Mouse (Mus musculus) small intestine, adult 2 months (tissue): ENCODE results near the gene Sh3tc1.

Experiments
- CTCF ChIP-seq: fragments of 200-500 bp; IDR thresholded peaks from 2 replicates; pipeline ENCODE4 v1.5.1; 2012; ENCODE audit warnings: low read depth, mild to moderate bottlenecking, control low read depth, inconsistent platforms, low read length, moderate library complexity, mixed read lengths; ENCODE audit not compliant: insufficient replicate concordance, insufficient read length; ENCODE audit errors: extremely low read depth
- POLR2A ChIP-seq: fragments of 200-500 bp; IDR thresholded peaks from 2 replicates; pipeline ENCODE4 v1.6.1; 2012; ENCODE audit warnings: low read depth, mild to moderate bottlenecking, control low read depth, inconsistent platforms, low read length, moderate library complexity

- TF ChIP-seq POLR2A (no peak), CTCF (no peak)
Measured at GRCm38 (mm10) chr5:35676964-35677363, 62.8 kb downstream of the Sh3tc1 start.
